Mouse (Mus musculus): ENCODE data around the gene Parp1. TPM values are rescaled to one million over a fixed set of nuclear protein-coding genes. Genes with fewer than 3 reads are reported as not detected.
A peak's percentile ranks its signal among the peaks of the same experiment; 100 is the strongest.

Parp1 gene
- polyA plus RNA-seq, 1 experiment = 307 TPM

GRCm38 (mm10) chr1:180641518-180642227 is 72.9 kb downstream of the Parp1 start:
- Histone ChIP-seq H3K36me3 (ENCODE audit: control insufficient read depth, insufficient read depth, low read length, poor library complexity, severe bottlenecking) (no peaks in the 10 kb centered on the region), H3K4me3 (ENCODE audit: low read depth, low read length) (peak overlapping the region; percentile 76), H3K27me3 (ENCODE audit: control insufficient read depth, insufficient read depth, low read length, poor library complexity, severe bottlenecking) (no peaks in the 10 kb centered on the region), H3K9ac (ENCODE audit: low read depth, poor library complexity, severe bottlenecking) (peak overlapping the region; percentile 97), H3K4me1 (ENCODE audit: control insufficient read depth, insufficient read depth, low read length) (no peaks in the 10 kb centered on the region), H3K9me3 (replicated peaks; ENCODE audit: control insufficient read depth, insufficient read depth, low read length, poor library complexity, severe bottlenecking) (no peaks in the 10 kb centered on the region), H3K27ac (ENCODE audit: insufficient read depth, low read length) (peak overlapping the region; percentile 46)
- TF ChIP-seq POLR2A (IDR thresholded peaks at IDR 0.05; ENCODE audit: insufficient read depth, low read length) (no peak), CTCF (IDR thresholded peaks at IDR 0.05; ENCODE audit: low read depth, low read length) (no peak), EP300 (IDR thresholded peaks at IDR 0.05; ENCODE audit: insufficient read depth, low read depth, low read length) (no peak)

GRCm38 (mm10) chr1:180642228-180642564 is 73.5 kb downstream of the Parp1 start:
- TF ChIP-seq CTCF (IDR thresholded peaks at IDR 0.05; ENCODE audit: low read depth, low read length) (no peak), POLR2A (IDR thresholded peaks at IDR 0.05; ENCODE audit: insufficient read depth, low read length) (no peak), EP300 (IDR thresholded peaks at IDR 0.05; ENCODE audit: insufficient read depth, low read depth, low read length) (no peak)
- Histone ChIP-seq H3K9me3 (replicated peaks; ENCODE audit: control insufficient read depth, insufficient read depth, low read length, poor library complexity, severe bottlenecking) (no peaks in the 10 kb centered on the region), H3K27ac (ENCODE audit: insufficient read depth, low read length) (no peak overlapping the region), H3K4me1 (ENCODE audit: control insufficient read depth, insufficient read depth, low read length) (no peaks in the 10 kb centered on the region), H3K9ac (ENCODE audit: low read depth, poor library complexity, severe bottlenecking) (peak overlapping the region; percentile 97), H3K36me3 (ENCODE audit: control insufficient read depth, insufficient read depth, low read length, poor library complexity, severe bottlenecking) (no peaks in the 10 kb centered on the region), H3K4me3 (ENCODE audit: low read depth, low read length) (peak overlapping the region; percentile 76), H3K27me3 (ENCODE audit: control insufficient read depth, insufficient read depth, low read length, poor library complexity, severe bottlenecking) (no peaks in the 10 kb centered on the region)

Other genes starting within 250 kb of the Parp1 start
- gene Itpkb, start 238.4 kb upstream of the Parp1 start, polyA plus RNA-seq (2011; ENCODE audit: insufficient read depth, insufficient read length, low read depth, missing spikeins) = 12.2 and 12.4 TPM in 2 replicates
- gene Stum, start 85.4 kb upstream of the Parp1 start, polyA plus RNA-seq (2011; ENCODE audit: insufficient read depth, insufficient read length, low read depth, missing spikeins) = 0.36 TPM in 1 of 2 replicates, not detected in the other
- 26.8 and 30.0 TPM in 2 replicates for gene Lin9, start 72.2 kb downstream of the Parp1 start, polyA plus RNA-seq (2011; ENCODE audit: insufficient read depth, insufficient read length, low read depth, missing spikeins)
- 0.78 and 1.2 TPM in 2 replicates for gene Mixl1, start 128.1 kb downstream of the Parp1 start, polyA plus RNA-seq (2011; ENCODE audit: insufficient read depth, insufficient read length, low read depth, missing spikeins)
- 44.8 and 47.7 TPM in 2 replicates for gene Acbd3, start 157.1 kb downstream of the Parp1 start, polyA plus RNA-seq (2011; ENCODE audit: insufficient read depth, insufficient read length, low read depth, missing spikeins)
- 679 and 698 TPM in 2 replicates for gene H3f3a, start 245.0 kb downstream of the Parp1 start, polyA plus RNA-seq (2011; ENCODE audit: insufficient read depth, insufficient read length, low read depth, missing spikeins)

Measured in ES-Bruce4 (cell line).